Mouse (Mus musculus) thymus, postnatal 36 days (tissue): ENCODE results near the gene Eif4b.

ENCODE experiments used
- DNase-seq, 2 experiments: peaks; one replicate each; pipeline ENCODE4 v3.0.0; 2022; ENCODE audit warnings: mixed read lengths in 2 of 2

Gene Eif4b

GRCm38 (mm10) chr15:102103371-102103946 lies 29.9 kb downstream of the Eif4b start:
- DNase-seq: no peak

- no peak for DNase-seq
Measured at GRCm38 (mm10) chr15:102103947-102104555, 30.5 kb downstream of the Eif4b start.

- no peak for DNase-seq
Measured at GRCm38 (mm10) chr15:102105360-102105759, 31.8 kb downstream of the Eif4b start.

- peak; percentile 58 to 70 for DNase-seq
Measured at GRCm38 (mm10) chr15:102105764-102106730, 32.5 kb downstream of the Eif4b start.

- no peak for DNase-seq
Measured at GRCm38 (mm10) chr15:102106754-102107456, 33.3 kb downstream of the Eif4b start.

GRCm38 (mm10) chr15:102107689-102108573 lies 34.4 kb downstream of the Eif4b start:
- DNase-seq: peak; percentile 60 to 69

GRCm38 (mm10) chr15:102108651-102109525 lies 35.3 kb downstream of the Eif4b start:
- DNase-seq: peak; percentile 76

GRCm38 (mm10) chr15:102110271-102110670 lies 36.7 kb downstream of the Eif4b start:
- no peak for DNase-seq

- DNase-seq: no peak
Measured at GRCm38 (mm10) chr15:102110701-102111494, 37.3 kb downstream of the Eif4b start.

GRCm38 (mm10) chr15:102111495-102111829 lies 37.9 kb downstream of the Eif4b start:
- no peak for DNase-seq

- no peak for DNase-seq
Measured at GRCm38 (mm10) chr15:102112181-102112580, 38.6 kb downstream of the Eif4b start.

GRCm38 (mm10) chr15:102112827-102113226 lies 39.3 kb downstream of the Eif4b start:
- DNase-seq: no peak

GRCm38 (mm10) chr15:102113674-102114073 lies 40.1 kb downstream of the Eif4b start:
- DNase-seq: no peak

- DNase-seq: no peak
Measured at GRCm38 (mm10) chr15:102114651-102115260, 41.2 kb downstream of the Eif4b start.

GRCm38 (mm10) chr15:102115731-102116231 lies 42.2 kb downstream of the Eif4b start:
- peak in 1 of 2 experiments; percentile 27 for DNase-seq

GRCm38 (mm10) chr15:102116753-102117415 lies 43.3 kb downstream of the Eif4b start:
- DNase-seq: no peak

- no peak for DNase-seq
Measured at GRCm38 (mm10) chr15:102117461-102118443, 44.2 kb downstream of the Eif4b start.

GRCm38 (mm10) chr15:102118591-102118990 lies 45.0 kb downstream of the Eif4b start:
- DNase-seq: no peak
